Mouse (Mus musculus): ENCODE results near the gene Wdhd1.
A peak's percentile ranks its signal among the peaks of the same experiment; 100 is the strongest.

The Wdhd1 gene

GRCm38 (mm10) chr14:47221567-47221966 is 55.1 kb downstream of the Wdhd1 start:
- DNase-seq (ENCODE audit: low spot score) = no peak

GRCm38 (mm10) chr14:47220231-47221025 is 56.2 kb downstream of the Wdhd1 start:
- no peak for DNase-seq (ENCODE audit: low spot score)

- no peak for DNase-seq (ENCODE audit: low spot score)
Observed at GRCm38 (mm10) chr14:47218766-47219606, 57.7 kb downstream of the Wdhd1 start.

- DNase-seq (ENCODE audit: low spot score) = no peak
Observed at GRCm38 (mm10) chr14:47216541-47216940, 60.1 kb downstream of the Wdhd1 start.

GRCm38 (mm10) chr14:47214367-47214766 is 62.3 kb downstream of the Wdhd1 start:
- no peak for DNase-seq (ENCODE audit: low spot score)

- DNase-seq (ENCODE audit: low spot score) = no peak
Observed at GRCm38 (mm10) chr14:47213305-47213704, 63.4 kb downstream of the Wdhd1 start.

GRCm38 (mm10) chr14:47209669-47210164 is 66.9 kb downstream of the Wdhd1 start:
- no peak for DNase-seq (ENCODE audit: low spot score)

GRCm38 (mm10) chr14:47208564-47209493 is 67.8 kb downstream of the Wdhd1 start:
- no peak for DNase-seq (ENCODE audit: low spot score)

GRCm38 (mm10) chr14:47206601-47207000 is 70.1 kb downstream of the Wdhd1 start:
- no peak for DNase-seq (ENCODE audit: low spot score)

- no peak for DNase-seq (ENCODE audit: low spot score)
Observed at GRCm38 (mm10) chr14:47205270-47205972, 71.2 kb downstream of the Wdhd1 start.

GRCm38 (mm10) chr14:47197340-47197739 is 79.3 kb downstream of the Wdhd1 start:
- DNase-seq (ENCODE audit: low spot score) = no peak

- no peak for DNase-seq (ENCODE audit: low spot score)
Observed at GRCm38 (mm10) chr14:47196711-47197110, 79.9 kb downstream of the Wdhd1 start.

- peak; percentile 62 for DNase-seq (ENCODE audit: low spot score)
Observed at GRCm38 (mm10) chr14:47194096-47194495, 82.6 kb downstream of the Wdhd1 start.

GRCm38 (mm10) chr14:47193506-47193905 is 83.2 kb downstream of the Wdhd1 start:
- no peak for DNase-seq (ENCODE audit: low spot score)

GRCm38 (mm10) chr14:47191861-47192260 is 84.8 kb downstream of the Wdhd1 start:
- no peak for DNase-seq (ENCODE audit: low spot score)

Measured in T-cell, adult 2 months (primary cell).